Mouse (Mus musculus): ENCODE measurements at regions not wholly inside any gene's neighbourhood (a gene's known extent, or its start where the extent isn't known, plus 50 kb on each side); places are given as distances from the start of the nearest gene placed in this dataset.

GRCm38 (mm10) chr11:24652852-24653251, 575.0 kb downstream of the Bcl11a start:
- TF ChIP-seq CTCF (IDR thresholded peaks at IDR 0.05) (no peak), EP300 (IDR thresholded peaks at IDR 0.05) (no peak)

Data from lung, postnatal 0 days (tissue).